Mouse (Mus musculus) testis, postnatal 10 days (tissue): ENCODE measurements around the gene Cdhr1.
"Not testable (repeated sequence)": the region's sequence is repeated elsewhere in the genome, so short reads cannot be mapped to it uniquely, and the experiment has no call there.

ENCODE experiments used
- DNase-seq: peaks from one replicate; pipeline ENCODE4 v3.0.0; 2021; ENCODE audit warnings: low spot score

Cdhr1 gene

GRCm38 (mm10) chr14:37097956-37098530 is at the start of gene Cdhr1:
Cdhr1 (minus strand) TSS chr14:37098347.
- no peak for DNase-seq

GRCm38 (mm10) chr14:37139051-37139710 is 41.0 kb upstream of the Cdhr1 start:
- DNase-seq = no peak

- DNase-seq = not testable (repeated sequence)
Measured at GRCm38 (mm10) chr14:37137596-37137995, 39.4 kb upstream of the Cdhr1 start.

GRCm38 (mm10) chr14:37136110-37136509 is 38.0 kb upstream of the Cdhr1 start:
- no peak for DNase-seq

GRCm38 (mm10) chr14:37135671-37136070 is 37.5 kb upstream of the Cdhr1 start:
- DNase-seq = no peak

GRCm38 (mm10) chr14:37135127-37135593 is 37.0 kb upstream of the Cdhr1 start, which contains the start of gene Ghitm:
Ghitm (minus strand) TSS chr14:37135272.
- peak; percentile 97 for DNase-seq

GRCm38 (mm10) chr14:37134304-37135126 is 36.4 kb upstream of the Cdhr1 start:
- no peak for DNase-seq

- DNase-seq = peak; percentile 54
Measured at GRCm38 (mm10) chr14:37127652-37128051, 29.5 kb upstream of the Cdhr1 start.

GRCm38 (mm10) chr14:37119233-37119632 is 21.1 kb upstream of the Cdhr1 start:
- no peak for DNase-seq

GRCm38 (mm10) chr14:37113922-37114321 is 15.8 kb upstream of the Cdhr1 start, which contains the start of gene 2610528A11Rik:
2610528A11Rik (minus strand) TSS chr14:37114022.
- DNase-seq = no peak

- no peak for DNase-seq
Measured at GRCm38 (mm10) chr14:37112931-37113330, 14.8 kb upstream of the Cdhr1 start.

GRCm38 (mm10) chr14:37111371-37111770 is 13.2 kb upstream of the Cdhr1 start:
- no peak for DNase-seq

- no peak for DNase-seq
Measured at GRCm38 (mm10) chr14:37110456-37110855, 12.3 kb upstream of the Cdhr1 start.

- no peak for DNase-seq
Measured at GRCm38 (mm10) chr14:37109975-37110374, 11.8 kb upstream of the Cdhr1 start.

GRCm38 (mm10) chr14:37109460-37109859 is 11.3 kb upstream of the Cdhr1 start:
- DNase-seq = no peak

GRCm38 (mm10) chr14:37105846-37106245 is 7.7 kb upstream of the Cdhr1 start:
- DNase-seq = no peak

- no peak for DNase-seq
Measured at GRCm38 (mm10) chr14:37104747-37105146, 6.6 kb upstream of the Cdhr1 start.

GRCm38 (mm10) chr14:37102484-37102883 is 4.3 kb upstream of the Cdhr1 start:
- DNase-seq = no peak

- DNase-seq = no peak
Measured at GRCm38 (mm10) chr14:37101531-37101930, 3.4 kb upstream of the Cdhr1 start.

- no peak for DNase-seq
Measured at GRCm38 (mm10) chr14:37095556-37095955, 2.6 kb downstream of the Cdhr1 start.

GRCm38 (mm10) chr14:37094436-37094835 is 3.7 kb downstream of the Cdhr1 start:
- no peak for DNase-seq

GRCm38 (mm10) chr14:37083755-37084154 is 14.4 kb downstream of the Cdhr1 start:
- no peak for DNase-seq

GRCm38 (mm10) chr14:37080724-37081123 is 17.4 kb downstream of the Cdhr1 start:
- no peak for DNase-seq
